Mouse (Mus musculus): ENCODE measurements around the gene Mvb12b. TPM values are rescaled to one million over a fixed set of nuclear protein-coding genes. Genes with fewer than 3 reads are reported as not detected.

Gene Mvb12b
- polyA plus RNA-seq, 1 experiment: 11.9 TPM

DNA sequence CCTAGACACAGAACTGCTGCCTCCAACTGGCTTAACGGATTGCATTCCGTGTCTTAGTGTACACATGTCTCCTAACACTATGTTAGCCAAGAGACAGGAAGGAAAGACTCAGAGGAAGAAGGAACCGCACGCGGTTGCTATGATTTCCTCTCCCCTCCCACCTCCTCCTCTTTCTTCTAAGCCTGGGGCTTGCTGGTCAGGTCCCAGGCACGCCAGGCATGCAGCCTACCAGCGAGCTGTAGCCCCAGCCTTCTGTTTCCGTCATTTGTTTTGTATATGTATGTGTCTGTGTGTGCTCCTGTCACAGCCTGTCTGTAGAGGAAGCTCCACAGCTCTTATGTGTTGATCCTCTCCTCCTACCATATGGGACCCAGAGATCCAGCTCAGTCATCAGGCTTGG lies 20.6 kb upstream of the Mvb12b start:
- H3K27ac ChIP-seq (replicated peaks; ENCODE audit: low read depth, low read length): peak overlapping the region; percentile 50
- no peak overlapping the region for H3K4me3 ChIP-seq (ENCODE audit: insufficient read depth, low read depth, low read length)
- no peaks in the 10 kb centered on the region for H3K4me1 ChIP-seq (ENCODE audit: control insufficient read depth, insufficient read depth, insufficient read length, low read length)

DNA sequence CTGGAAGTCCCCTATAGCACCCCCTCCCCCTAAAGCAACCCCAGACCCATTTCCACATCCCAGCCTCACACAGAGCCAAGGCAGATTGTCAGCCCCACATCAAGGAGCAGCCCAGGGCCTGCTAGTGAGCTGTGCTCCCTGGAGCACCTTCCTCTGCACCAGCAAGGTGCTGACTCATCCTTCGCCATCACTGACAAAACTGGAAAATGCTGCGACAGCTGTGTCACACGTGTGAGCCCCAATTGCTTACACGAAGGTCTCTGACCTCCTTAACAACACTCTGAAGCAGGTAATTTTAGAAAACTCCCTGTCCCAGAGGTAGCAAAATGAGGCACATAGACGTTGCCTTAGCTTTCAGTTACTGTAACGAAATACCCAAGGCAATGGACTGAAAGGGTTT lies 19.4 kb upstream of the Mvb12b start:
- Histone ChIP-seq H3K4me3 (ENCODE audit: insufficient read depth, low read depth, low read length) (no peak overlapping the region), H3K27ac (replicated peaks; ENCODE audit: low read depth, low read length) (no peak overlapping the region), H3K4me1 (ENCODE audit: control insufficient read depth, insufficient read depth, insufficient read length, low read length) (no peaks in the 10 kb centered on the region)

DNA sequence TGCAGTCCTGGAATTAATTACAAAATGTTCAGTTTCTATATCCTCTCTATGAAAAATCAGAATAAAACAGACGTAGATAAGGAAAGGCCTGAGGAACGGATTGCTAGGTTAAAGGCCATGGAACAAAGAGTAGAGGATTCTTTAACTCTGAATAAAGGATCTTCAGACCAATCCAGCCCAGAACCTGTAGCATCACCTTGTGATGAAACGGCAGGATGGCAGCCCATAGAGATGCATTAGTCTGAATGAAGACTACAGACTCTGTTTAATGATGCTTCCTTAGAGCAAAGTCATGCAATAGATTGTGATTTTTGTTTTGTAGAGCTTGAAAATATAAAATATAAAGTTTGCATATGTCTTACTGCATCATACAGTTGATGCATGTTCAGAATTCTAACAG lies 8.1 kb upstream of the Mvb12b start:
- Histone ChIP-seq H3K4me1 (ENCODE audit: control insufficient read depth, insufficient read depth, insufficient read length, low read length) (no peaks in the 10 kb centered on the region), H3K4me3 (ENCODE audit: insufficient read depth, low read depth, low read length) (no peak overlapping the region), H3K27ac (replicated peaks; ENCODE audit: low read depth, low read length) (no peak overlapping the region)

DNA sequence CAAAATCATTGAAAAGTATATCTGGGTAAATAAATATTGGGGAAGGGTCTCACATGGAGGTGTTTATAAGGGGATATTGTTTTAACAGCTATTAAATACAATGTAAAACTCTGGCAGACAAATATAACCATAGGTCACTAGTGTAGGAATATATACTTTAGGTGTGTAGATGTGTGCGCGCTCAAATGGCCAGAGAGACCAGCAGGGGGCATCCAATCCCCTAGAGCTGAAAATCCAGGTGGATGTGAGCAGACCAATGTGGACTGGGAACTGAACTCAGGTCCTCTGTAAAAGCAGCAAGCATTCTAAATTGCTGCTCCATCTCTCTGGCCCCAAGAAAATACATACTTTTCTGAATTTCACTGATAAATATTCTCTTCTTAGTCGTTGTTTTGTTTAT lies 5.4 kb upstream of the Mvb12b start:
- H3K27ac ChIP-seq (replicated peaks; ENCODE audit: low read depth, low read length): no peak overlapping the region

DNA sequence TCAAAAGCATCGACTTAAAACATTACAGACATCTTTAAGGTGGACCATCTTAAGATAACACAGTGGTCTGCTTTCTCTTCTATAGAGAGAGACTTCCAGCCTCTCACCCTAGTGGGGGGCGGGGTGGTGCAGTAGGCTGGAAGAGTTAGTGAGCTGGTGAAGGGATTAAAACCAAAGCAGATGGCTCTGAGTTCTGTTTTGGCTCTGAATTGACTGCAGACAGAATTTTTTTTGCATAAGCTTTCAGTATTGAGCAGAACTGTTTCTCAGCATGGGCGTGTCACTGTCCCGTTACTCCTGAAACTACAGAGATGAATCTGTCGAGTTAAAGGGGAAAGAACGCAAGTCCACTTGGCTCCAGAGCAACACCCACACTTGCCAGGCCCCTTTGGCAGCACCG lies 4.6 kb upstream of the Mvb12b start:
- no peak overlapping the region for H3K4me3 ChIP-seq (ENCODE audit: insufficient read depth, low read depth, low read length)
- H3K27ac ChIP-seq (replicated peaks; ENCODE audit: low read depth, low read length): no peak overlapping the region
- H3K4me1 ChIP-seq (ENCODE audit: control insufficient read depth, insufficient read depth, insufficient read length, low read length): no peaks in the 10 kb centered on the region

More for the DNA sequence above, 5.4 kb upstream of the Mvb12b start:
- Histone ChIP-seq H3K4me1 (ENCODE audit: control insufficient read depth, insufficient read depth, insufficient read length, low read length) (no peaks in the 10 kb centered on the region), H3K4me3 (ENCODE audit: insufficient read depth, low read depth, low read length) (no peak overlapping the region)

DNA sequence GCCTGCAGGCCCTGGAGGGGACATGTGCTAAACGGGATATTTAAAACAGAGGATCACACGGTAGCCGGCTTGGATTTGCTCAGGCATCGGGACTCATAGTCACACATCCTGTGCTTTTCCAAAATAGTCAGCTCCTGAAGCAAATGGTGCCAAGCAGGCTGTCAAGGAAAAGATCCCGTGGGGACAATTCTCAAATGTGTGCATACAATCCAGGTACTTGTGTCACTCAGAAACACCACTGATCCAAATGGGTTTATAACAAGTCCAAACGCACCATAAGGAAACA lies 297 bp upstream of the Mvb12b start:
- Histone ChIP-seq H3K4me1 (ENCODE audit: control insufficient read depth, insufficient read depth, insufficient read length, low read length) (peaks cover 12% of the 10 kb centered on the region), H3K27ac (replicated peaks; ENCODE audit: low read depth, low read length) (no peak overlapping the region), H3K4me3 (ENCODE audit: insufficient read depth, low read depth, low read length) (no peak overlapping the region)

DNA sequence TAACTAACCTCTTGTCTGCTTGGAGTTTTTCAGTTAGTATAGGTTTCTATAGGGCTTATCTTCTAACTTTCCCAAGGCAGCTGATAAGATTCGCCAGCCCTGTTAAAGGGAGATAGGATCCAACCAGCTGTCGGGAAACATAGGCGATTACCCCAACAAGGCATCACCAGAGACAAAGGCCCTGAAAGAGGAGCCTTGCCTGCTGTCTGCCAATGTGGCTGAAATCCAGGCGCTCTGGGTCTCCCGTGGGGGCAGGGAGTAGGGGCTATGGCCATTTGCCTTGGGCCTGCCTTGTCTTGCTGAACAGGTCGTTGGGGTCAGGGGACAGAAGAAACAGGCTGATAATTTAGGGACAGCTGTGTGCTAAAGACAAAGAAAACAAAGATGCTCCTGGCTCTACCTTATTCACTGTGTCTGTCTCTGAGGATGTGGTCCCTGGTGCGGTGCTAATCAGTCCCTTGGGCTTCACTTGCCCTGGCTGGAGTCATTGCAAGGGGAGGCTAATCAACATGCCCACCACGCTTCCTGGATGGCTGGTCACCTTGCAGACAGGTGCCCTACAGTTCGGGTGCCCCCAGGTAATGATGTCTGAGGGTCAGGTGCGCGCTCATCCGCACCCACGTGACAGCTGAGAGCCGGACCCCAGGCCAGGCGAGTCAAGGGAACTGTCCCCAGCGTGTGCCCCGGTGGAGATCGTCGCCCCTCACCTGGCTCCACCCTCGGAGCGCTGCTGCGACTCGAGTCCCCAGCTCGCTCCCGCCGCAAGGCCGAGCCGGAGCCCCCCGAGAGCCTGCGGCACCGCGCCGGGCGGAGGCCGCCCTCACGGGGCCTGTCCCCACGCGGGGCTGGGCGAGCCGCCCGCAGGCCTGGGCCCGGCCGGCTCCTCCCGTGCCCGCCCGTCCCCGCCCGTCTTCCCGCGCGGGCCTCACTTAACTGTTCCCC lies 1.1 kb downstream of the Mvb12b start:
- Histone ChIP-seq H3K4me3 (ENCODE audit: insufficient read depth, low read depth, low read length) (peak overlapping the region; percentile 93), H3K4me1 (ENCODE audit: control insufficient read depth, insufficient read depth, insufficient read length, low read length) (peaks cover 12% of the 10 kb centered on the region), H3K27ac (replicated peaks; ENCODE audit: low read depth, low read length) (no peak overlapping the region)

DNA sequence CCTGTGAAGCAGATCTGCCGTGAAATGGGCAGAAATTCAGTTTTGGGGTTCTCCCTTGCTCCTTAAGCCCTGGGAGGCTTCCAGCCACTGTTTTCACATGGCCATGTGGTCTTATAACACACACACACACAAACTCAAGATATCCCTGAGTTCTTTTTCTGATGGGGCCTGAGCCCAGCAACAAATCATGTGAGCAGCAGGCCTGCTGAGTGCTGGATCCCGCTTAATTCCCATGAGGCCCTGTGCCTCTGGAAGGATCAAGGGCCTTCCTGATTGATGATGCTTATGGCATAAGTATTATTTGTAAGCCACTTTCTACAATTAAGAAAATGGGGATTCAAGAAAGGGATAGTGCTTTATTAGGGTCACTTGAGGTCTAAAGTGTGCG lies 2.5 kb downstream of the Mvb12b start:
- Histone ChIP-seq H3K4me1 (ENCODE audit: control insufficient read depth, insufficient read depth, insufficient read length, low read length) (peaks cover 12% of the 10 kb centered on the region), H3K27ac (replicated peaks; ENCODE audit: low read depth, low read length) (no peak overlapping the region), H3K4me3 (ENCODE audit: insufficient read depth, low read depth, low read length) (no peak overlapping the region)

DNA sequence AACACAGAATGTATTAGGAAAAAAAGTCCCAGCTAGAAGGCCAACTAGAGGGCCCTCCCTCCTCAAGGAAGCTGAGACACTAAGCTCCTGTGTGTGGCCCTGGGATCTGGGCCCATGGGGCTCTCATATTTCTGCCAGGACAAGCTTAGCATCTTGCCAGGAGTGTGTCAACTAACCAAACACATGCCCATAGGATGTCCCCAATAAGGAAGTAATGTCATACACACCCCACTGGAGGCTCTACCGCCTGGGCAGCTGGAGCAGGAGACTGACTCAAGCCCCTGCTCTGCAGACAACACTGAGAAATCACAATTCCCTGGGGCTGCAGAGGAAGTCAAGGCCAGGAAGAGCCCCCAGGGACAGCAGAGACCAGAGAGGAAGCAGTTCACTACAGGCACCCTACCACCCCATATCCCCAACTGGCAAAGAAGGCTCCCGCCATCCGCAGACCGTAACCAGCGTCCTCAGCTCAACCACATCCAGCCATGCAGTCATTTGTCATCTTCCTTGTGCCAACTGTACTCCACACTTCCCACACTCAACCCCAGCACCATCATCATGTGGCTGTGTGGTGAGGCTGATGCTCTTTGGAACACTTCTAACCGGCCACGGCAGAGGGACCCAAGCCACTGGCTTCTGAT lies 3.0 kb downstream of the Mvb12b start:
- no peak overlapping the region for H3K4me3 ChIP-seq (ENCODE audit: insufficient read depth, low read depth, low read length)
- no peak overlapping the region for H3K27ac ChIP-seq (replicated peaks; ENCODE audit: low read depth, low read length)
- H3K4me1 ChIP-seq (ENCODE audit: control insufficient read depth, insufficient read depth, insufficient read length, low read length): peaks cover 12% of the 10 kb centered on the region

DNA sequence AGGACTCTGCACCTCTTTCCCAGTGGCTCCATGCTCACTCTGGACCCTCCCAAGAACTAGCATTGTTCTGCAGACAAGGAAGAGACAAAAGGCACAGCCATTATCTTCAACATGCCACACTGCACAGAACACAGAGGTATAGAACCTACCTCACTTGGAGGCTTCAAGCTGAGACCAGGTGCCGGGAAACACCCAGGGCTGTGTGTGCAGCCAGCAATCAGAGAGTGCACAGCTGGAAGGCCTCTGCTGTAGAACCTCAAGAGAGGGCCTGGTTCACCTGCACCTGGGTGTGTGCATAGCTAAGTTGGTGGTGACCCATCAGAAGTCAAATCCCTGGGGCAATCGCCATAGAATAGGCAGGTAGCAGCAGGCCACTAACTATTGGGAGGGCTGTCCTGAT lies 8.5 kb downstream of the Mvb12b start:
- Histone ChIP-seq H3K4me3 (ENCODE audit: insufficient read depth, low read depth, low read length) (no peak overlapping the region), H3K4me1 (ENCODE audit: control insufficient read depth, insufficient read depth, insufficient read length, low read length) (peaks cover 12% of the 10 kb centered on the region), H3K27ac (replicated peaks; ENCODE audit: low read depth, low read length) (no peak overlapping the region)

DNA sequence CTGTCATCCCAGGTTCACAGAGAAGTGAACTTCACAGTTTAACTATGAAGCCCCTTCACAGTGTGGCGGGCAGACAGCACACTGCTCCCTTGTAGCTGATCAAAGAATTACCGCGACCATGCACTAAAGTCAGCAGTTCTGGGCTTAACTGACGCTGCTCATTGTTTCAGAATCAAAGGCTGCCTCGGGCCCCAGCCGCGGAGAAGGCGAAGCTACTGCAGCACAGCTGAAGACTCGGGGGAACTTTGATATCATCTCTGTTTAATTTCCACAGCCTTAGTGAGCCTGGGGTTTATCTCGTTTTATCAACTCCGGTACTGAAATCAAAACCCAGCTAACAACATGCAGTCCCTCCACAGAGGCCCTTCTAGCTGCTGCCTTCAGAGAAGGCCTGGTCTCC lies 9.3 kb downstream of the Mvb12b start:
- Histone ChIP-seq H3K27ac (replicated peaks; ENCODE audit: low read depth, low read length) (no peak overlapping the region), H3K4me1 (ENCODE audit: control insufficient read depth, insufficient read depth, insufficient read length, low read length) (peaks cover 12% of the 10 kb centered on the region), H3K4me3 (ENCODE audit: insufficient read depth, low read depth, low read length) (no peak overlapping the region)

DNA sequence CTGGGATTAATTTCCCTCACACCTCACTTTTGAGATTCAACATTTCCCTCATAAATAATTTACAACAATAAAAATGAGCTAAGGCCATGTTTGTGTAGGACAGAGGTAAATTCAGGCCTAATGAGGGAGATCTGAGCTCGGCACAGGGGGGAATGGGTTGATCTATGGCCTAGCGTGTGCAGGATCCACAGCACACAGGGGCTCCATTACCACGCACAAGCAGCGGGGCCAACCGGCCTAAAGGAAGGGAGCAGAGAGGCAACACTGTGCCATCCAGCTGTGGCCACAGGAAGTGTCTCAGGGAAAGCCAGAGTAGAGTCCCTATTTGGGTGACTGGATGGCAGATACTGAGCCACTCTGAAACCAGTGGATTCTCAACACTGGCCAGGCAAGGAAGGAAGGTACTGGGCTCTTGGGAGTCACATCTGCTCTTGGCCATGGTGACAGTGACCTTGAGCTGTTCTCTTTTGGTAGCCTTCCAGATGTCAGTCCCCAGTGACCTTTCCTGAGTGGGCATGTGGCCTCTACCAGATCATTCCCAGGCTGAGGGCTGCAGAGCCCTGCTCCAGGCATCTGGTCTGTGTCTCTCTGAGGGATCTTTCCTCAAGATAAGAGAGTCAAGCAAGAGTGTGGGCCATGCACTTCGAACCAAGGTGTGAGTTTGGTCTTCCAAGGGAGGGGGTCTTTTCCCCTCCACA lies 9.9 kb downstream of the Mvb12b start:
- Histone ChIP-seq H3K27ac (replicated peaks; ENCODE audit: low read depth, low read length) (no peak overlapping the region), H3K4me1 (ENCODE audit: control insufficient read depth, insufficient read depth, insufficient read length, low read length) (peaks cover 12% of the 10 kb centered on the region), H3K4me3 (ENCODE audit: insufficient read depth, low read depth, low read length) (no peak overlapping the region)

DNA sequence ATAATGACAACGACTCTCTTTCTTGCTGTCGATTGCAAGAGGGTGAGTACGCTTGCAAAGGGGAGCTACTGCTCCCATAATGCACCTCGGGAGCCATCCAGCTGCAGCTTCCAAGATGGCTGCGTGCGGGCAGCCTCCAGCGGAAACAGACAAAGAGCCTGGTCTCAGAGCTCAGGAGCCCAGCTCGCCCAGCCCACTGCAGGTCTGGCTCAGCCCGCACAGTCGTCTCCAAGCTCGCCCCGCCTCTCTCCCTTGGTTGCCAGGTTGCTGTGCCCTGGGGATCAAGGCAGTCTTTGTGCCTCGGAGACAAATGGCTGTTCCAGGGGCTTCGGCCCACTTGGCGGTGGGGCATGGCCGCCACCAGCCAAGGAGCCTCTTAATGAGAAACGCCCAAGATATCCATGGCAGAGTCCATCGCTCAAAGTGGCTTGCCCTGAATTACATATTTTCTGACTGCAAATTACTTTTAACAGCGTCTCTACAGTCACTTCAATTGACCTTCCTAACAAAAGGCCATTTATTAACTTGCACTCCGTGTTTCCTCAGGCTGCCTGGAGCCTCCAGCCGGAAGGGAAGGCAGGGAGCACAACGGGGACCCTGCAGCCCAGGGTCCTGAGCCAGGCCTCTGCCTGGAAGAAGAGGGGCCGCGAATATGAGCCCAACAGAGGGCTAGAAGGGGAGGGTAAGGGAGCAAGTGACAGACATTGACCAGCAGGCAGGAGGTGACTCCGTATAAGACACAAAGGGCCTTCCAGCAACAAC lies 11.0 kb downstream of the Mvb12b start:
- H3K4me1 ChIP-seq (ENCODE audit: control insufficient read depth, insufficient read depth, insufficient read length, low read length): peaks cover 17% of the 10 kb centered on the region
- H3K27ac ChIP-seq (replicated peaks; ENCODE audit: low read depth, low read length): no peak overlapping the region
- peak overlapping the region; percentile 25 for H3K4me3 ChIP-seq (ENCODE audit: insufficient read depth, low read depth, low read length)

DNA sequence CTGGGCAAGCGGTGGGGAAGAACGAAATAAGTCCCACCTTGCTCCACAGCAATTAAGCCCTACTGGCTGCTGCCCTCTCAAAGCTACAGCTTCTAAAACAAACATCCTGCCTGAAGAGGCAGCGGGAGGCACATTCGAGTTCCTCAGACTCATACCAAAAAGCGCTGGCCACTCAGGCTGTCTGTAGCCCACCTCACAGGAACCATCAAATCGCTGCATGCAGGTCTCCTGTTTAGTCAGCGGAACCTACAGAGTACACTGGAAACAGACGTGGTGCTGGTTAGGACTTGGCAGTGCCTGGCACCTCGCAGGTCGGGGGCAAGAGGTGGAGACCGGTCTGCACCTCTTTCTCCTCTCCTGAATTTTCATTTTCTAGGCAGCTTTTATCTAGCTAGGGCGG lies 12.2 kb downstream of the Mvb12b start:
- H3K27ac ChIP-seq (replicated peaks; ENCODE audit: low read depth, low read length): no peak overlapping the region
- H3K4me3 ChIP-seq (ENCODE audit: insufficient read depth, low read depth, low read length): no peak overlapping the region
- peaks cover 21% of the 10 kb centered on the region for H3K4me1 ChIP-seq (ENCODE audit: control insufficient read depth, insufficient read depth, insufficient read length, low read length)
